Mouse (Mus musculus) urinary bladder, postnatal 36 days (tissue): ENCODE measurements at regions not wholly inside any gene's neighbourhood (a gene's known extent, or its start where the extent isn't known, plus 50 kb on each side); places are given as distances from the start of the nearest gene placed in this dataset.

Experiments
- DNase-seq, 2 experiments: peaks; one replicate each; pipeline ENCODE4 v3.0.0; 2022; ENCODE audit warnings: low spot score in 2 of 2, mixed read lengths in 1 of 2

DNA sequence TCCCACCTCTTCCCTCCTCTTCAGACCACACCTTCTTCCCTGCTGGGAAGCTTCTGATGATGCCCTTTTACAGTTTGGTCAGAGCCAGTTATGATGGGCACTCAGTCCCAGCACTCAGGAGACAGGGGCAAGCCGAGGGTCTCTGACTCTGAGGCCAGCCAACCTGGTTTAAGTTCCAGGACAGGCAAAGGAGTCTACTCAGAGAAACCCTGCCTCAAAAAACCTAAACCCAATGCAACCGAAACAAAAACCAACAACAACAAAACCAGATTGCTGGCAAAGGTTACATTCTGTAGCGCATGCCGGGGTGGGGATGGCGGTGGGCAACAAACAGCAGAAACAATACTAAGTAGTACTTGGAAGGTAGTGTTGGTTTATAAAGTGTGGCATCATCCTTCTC, 260.2 kb downstream of the Cog6 start:
- no peak for DNase-seq

DNA sequence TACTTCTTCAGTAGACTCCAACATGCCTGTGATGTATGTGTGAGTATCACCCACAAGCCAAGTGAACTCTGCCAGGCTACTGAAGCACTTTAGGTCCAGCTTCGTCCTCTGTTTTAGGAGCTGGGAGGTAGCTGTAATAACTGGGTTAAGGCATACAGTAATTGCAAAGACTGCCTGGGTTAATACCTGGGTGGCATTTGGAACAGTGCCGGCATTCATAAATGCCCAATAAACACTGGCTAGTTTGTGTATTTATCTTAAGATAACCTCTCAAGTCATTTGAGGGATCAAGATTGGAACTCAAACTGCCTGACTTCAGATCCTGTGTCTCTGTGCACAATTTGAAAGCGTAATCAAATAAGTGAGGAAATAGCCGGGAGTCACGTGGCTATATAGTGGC, 261.0 kb downstream of the Cog6 start:
- DNase-seq, result no peak

DNA sequence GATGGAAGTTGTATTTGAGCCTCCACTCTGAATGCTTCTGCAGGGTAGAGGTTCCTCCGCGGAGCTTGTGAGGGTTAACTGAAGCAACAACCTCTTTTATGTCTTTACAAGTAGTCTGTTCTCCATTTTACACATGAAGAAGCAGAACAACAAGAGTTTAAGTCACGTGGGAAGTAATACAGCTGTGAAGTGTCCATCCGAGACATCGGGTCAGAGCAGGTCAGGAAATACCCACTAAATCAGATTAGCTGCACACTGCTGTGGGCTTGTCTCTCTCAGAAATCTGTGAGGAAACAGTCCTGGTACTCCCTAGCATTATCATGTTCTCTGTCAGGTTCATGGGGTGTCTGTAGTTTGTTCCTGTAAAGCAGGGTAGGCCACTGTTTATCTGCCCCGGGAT, 262.1 kb downstream of the Cog6 start:
- no peak for DNase-seq

DNA sequence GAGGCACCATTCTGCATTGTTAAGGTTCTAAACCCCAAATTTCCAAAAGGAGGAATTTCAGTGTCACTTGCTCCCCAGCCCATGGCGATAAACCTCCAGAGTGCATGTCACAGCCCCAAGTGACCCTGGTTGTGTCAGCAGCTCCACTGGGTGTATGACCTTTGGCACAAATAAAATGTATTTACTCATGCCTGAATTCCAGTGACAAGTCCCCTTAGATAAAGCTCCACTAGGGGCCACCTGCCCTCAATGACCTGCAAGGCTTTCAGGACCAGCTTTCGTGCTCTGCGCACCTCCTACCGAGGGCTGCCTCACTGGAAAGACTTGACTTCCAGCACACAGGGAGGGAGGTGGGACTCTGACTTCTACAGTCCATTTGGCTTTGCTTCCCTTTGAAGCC, 262.6 kb downstream of the Cog6 start:
- no peak for DNase-seq

DNA sequence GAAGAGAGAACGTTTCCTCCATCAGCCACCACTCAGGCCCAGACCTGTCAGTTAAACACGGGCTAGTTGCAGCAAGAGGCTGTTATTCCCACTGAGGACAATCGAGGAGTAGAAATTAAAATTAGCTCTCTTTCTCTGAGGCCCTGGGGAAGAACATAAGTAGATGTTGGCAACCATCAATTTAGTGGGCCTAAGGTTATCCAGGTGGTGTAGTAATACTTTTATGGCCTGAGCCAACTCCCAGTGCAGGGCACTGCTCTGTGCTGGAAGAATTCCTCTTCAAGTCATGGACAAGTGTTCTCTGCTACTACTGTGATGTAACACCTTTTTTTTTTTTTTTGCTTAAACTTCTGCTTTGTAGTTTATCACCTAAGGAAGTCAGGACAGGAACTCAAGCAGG, 270.1 kb downstream of the Cog6 start:
- no peak for DNase-seq

DNA sequence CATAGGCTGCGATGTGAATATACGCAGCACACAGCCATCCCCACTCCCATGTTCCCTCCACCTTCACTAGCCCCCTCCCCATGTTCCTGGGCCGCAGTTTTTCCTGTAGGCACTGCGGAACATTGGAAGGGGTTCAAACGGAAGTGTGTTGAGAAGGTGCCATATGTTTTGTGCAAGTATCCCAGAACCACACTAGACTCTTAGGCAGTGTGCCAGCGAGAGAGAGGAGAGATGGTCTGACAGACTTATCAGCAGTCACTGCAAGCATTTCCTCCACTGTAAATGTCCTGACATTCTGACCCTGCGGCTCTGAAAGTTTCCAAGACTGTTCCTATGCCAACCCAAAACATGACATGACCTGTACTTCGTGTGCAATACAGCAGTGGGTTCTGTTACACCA, 272.7 kb downstream of the Cog6 start:
- no peak for DNase-seq

DNA sequence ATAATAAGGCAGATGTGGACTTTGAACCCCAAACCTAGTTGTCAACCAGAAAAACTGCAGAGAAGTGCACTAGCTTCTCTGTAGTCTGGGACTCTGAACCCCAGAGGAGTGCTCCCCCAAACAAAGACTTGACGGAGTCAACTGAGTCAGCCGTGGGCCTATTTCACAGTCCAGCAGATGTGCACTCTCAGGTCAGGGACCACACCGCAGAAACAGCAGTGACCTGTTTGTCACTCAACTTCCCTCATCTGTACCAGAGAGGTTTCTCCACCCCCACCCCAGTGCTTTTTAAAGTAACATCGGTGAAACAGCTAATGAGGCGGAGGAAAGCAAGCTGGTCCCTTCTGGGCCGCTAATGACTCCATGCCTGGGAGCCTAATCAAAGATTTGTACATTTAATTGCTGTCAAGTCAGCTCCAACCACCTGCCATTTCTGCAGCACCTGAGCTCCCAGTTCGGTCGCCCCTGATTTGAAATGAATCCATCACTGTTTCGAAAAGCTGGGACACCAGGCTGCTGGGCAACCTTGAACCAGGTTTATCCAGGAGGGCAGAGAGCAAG, 276.5 kb downstream of the Cog6 start:
- no peak for DNase-seq

DNA sequence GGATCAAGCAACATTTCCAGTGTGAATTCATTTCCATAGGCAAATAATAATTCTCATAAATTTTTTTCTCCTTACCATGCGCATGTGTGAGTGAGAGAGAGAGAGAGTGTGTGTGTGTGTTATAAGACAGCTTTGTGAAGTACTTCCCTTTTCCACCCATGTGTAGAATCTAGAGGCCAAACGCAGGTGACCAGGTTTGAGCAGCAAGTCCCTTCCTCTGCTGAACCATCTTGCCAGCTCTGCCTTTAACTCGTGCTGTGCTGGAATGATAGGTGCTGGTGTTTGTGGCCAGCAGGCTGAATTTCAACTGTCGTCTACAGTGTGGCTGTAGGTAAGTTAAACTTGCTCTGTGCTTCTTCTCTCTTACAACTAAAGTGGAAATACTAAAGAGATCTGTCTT, 277.5 kb downstream of the Cog6 start:
- DNase-seq, result no peak

DNA sequence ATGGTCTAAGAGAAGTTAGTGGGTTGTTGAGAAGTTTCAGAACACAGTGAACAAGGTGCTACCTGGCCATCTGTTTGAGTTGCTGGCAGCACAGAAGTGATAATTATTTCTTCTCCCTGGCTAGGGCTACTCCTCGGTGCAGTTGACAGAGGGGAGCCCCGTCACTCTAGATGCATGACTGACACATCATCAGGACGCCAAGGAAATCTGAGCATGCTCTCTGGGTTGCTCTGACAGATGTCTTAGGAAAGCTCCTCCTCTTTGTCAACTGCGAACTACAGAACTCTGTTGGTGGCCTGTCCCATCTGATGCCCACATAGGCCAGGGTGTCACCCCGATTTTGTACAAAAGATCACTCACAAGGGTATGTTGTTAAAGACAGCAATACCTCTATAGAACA, 278.7 kb downstream of the Cog6 start:
- no peak for DNase-seq

DNA sequence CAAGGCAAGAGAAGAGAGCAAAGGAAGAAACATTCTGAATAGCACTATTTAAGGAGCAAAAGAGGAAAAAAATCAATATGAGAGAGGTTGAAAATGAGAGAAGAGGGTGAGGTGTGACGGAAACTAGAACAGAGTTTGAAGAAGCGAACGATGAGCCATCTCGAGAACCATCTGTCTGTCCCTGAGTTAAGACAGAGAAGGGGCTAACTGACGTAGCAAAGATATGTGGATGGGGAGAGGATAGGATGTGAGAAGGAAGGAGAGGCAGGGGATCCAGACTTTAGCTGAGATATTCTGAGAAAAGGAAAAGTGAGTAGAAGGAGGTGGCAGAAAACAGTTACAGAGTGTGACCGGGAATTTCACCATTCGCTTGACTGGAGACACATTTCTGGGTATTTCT, 281.1 kb downstream of the Cog6 start:
- DNase-seq, result no peak

DNA sequence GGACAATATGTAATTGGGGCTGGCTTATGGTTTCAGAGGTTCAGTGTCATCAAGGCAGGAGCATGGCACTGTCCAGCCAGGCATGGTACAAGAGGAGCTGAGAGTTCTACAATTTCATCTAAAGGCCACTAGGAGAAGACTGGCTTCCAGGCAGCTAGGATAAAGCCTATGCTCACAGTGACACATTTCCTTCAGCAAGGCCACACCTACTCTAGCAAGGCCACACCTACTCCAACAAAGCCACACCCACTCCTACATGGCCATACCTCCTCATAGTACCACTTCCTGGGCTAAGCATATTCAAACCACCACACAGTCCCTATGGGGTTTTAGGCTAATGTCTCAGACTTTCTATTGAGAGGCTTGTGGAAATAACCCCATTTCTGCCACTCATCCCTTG, 285.1 kb downstream of the Cog6 start:
- DNase-seq, result no peak

DNA sequence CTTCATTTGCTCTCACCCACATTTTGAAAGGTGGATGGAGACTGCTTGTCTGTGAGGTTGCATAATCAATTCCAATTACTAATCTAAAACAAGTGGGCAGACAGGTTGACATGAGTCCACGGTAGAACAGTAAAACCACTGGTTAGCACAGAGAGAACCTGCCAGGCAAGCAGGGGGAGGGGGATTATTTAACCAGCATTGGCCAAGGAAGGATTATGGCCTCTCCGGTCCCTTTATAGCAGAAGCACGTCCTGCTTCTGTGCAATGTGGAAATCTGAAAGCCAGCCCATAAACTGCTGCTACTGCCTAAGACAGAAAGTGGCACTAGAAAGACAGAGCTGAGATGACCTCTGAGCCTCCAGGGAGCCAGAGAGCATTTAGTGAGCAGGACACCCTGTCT, 285.5 kb downstream of the Cog6 start:
- DNase-seq, result no peak

DNA sequence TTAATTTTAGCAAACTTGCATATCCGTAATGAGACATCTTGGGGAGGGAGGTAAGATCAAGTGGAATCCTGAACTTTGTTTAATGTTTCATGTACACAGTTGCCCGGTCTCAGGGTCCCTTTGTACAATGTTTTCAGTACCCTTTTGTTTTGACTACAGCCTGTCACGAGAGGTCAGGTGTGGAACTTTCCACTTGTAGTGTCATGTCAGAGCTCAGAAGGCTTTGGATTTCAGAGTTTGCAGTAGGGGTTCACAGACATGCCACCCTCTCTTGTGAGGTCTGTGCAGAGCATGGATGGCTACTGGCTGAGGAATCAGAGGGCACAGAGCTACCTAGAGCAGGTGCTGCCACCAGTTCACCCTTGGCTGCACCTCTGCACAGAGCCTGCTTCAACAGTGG, 287.3 kb downstream of the Cog6 start:
- no peak for DNase-seq

DNA sequence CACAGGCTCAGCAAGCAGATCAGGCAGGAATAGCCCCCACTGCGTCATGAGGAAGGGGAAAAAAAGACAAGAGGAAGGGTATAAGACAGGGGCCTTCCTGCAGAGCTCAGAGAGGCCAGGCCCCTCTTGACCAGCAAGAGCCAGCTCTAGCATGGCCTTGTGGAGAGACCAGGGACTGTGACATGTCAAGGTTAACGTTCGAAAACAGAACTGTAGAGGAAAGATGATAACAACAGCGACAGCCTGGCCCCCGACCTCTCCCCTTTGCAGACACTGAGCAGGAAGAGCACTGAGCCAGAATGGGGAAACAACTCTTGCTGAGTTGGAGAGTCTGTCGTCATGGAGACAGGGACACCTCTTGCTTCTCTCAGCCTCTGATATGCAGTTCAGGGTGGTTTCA, 288.2 kb downstream of the Cog6 start:
- no peak for DNase-seq

DNA sequence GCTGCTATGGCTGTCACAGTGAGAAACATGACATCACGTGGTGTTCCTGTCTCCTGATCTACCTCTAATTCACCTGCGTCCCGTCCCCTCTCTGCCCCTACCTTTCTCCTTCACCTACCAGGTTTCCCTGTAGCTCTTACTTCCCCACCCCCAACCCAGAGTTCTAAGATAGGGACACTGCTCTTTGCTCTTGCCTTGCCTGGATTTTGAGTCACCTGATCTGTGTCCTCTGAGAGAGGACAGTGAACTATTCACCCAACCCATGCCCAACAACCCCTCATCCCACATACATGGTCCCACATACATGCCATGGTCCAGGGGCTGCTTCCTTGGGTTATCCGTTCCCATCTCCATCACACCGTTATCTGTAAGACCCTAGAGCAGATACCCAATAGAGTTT, 288.6 kb downstream of the Cog6 start:
- no peak for DNase-seq

DNA sequence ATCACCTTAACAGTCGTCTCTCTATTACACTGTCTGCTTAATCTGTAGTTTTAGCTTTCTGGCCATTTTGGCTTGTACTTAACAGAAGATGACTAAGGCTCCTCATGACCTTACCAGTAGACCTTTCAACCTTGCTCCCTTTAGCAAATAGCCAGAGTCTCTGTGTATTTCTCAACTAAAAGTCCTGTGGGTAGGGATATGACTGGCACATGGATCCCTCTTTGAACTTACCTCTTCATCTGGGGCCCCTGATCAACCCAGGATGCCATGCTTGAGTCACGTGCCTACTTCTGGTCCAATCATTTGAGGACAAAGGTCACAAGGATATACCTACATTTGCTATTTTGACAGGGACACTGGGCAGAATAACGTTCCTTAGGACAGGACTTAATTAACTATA, 292.7 kb downstream of the Cog6 start:
- DNase-seq, result no peak

DNA sequence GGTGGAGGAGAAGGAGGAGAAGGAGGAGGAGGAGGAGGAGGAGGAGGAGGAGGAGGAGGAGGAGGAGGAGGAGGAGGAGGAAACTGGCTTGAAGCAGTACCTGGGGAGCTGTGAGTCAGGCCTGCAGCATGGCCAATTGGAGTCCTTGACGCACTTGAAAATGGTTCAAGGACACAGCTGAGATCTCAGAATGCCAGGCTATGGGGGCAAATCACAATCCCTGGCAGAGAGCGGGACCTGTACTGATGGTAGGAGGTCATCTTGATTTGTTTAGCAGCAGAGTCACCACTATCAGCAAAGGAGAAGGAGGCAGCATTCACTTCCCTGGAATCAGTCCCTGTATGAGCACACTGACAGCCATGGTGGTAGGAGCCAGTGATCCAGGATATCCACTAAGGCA, 294.1 kb downstream of the Cog6 start:
- no peak for DNase-seq

DNA sequence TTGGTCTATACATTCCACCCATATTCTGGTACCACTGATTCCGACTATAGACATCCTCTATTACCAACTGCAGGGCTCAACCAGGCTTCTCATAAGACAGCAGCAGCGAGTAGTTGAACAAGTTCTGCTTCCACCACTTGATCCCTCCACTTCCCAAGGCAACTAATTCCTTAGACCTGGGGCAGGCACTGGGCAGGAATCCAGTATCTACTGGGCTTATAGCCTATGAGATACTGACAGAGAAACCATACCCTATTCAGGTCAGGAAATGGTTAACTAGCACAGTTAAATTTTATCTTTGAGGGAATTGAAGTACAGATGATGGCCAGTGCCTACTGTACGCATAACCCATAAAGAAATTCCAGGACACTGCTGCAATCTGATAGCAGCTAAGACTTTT, 297.9 kb downstream of the Cog6 start:
- DNase-seq, result no peak

DNA sequence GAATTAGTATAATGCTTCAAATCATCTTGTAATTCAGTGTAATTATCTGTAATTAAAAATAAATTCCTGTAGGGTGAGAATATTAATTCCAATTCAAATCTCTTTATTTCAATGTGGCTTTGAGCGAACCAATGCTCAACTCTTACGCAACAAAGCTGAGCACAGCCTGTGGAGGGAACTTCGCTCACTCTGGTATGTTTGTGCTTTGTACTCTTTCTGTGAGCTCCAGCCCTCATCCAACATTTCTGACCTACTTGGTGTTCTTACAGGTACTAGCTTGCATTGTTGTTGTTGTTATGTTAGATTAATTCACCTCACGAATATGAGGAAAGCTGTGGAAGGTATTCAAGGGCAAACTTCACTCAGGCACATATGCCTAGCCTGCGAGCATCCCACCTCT, 299.7 kb downstream of the Cog6 start:
- no peak for DNase-seq

DNA sequence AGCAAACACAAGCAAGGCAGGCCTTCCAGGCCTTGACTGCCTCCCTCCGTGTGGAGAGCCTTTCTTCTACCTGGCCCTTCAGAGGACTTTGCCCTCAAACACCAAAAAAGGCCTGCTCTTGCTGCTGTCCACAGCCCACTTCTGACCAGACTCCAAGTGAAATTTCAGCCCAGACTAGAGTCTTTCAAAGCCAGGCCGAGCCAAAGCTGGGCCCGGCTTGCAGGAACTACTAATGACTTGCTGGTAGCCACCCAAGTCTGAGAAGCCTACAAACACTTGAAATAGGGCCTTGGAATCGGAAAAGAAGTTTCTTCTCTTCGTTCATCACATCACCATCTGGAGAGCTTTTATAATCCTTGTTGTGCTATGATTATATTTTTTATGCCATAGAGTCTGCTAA, 304.9 kb downstream of the Cog6 start:
- DNase-seq, result peak in 1 of 2 experiments; percentile 18

DNA sequence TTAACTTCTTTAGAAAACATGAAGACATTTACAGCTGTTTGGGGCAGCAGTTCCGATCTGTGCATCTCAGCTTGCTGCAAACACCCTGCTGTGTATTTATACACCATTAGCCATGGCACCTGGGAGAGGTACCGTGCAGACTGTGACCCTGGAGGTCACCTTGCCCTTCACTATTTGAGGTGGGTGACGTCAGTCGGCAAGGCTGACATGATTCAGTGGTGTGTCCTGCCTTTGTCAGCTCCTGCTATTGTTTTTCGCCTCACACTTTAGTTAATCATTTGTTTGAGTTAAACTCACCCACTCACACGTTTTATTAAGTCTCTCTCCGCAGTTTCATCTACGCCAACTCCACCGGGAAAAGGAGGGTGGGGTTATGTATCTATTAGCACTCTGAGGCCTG, 305.9 kb downstream of the Cog6 start:
- DNase-seq, result no peak

DNA sequence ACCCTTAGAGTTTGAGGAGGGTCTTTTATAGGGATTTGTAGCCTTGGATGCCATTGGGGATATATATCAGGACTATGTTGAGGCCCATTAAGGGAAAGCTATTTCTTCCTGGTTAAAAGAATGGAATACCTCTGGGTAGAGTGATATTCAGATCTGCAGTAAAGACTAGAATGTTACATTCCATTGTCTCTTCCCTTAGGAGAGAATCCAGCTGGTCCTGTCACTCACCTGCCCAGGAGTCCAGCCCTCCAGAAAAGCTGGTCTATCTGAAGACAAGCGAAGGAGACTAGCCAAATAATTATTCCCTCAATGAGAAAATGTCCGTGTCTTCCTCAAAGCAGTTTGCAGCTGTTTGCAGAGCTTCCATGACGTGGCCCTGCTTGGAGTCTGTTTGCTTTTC, 308.3 kb downstream of the Cog6 start:
- no peak for DNase-seq

DNA sequence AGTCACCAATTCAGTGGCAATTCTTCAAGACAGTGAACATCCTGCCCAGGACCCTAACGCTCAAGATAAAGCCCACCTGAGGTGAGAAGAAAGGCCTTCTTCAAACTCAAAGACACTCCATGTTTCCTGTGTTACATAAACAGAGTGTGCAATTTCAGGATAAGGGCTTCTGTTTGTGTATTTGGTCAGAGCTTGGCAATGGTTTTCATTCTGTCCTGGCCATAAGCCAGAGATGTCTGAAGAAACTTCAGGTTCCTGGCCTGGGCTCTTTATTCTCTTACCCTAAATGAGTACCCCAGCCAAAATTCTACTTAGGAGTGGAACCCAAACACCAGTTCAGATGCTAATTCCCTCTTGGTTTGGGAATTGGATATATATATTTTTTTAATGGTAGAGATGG, 308.7 kb downstream of the Cog6 start:
- peak in 1 of 2 experiments; percentile 25 for DNase-seq

DNA sequence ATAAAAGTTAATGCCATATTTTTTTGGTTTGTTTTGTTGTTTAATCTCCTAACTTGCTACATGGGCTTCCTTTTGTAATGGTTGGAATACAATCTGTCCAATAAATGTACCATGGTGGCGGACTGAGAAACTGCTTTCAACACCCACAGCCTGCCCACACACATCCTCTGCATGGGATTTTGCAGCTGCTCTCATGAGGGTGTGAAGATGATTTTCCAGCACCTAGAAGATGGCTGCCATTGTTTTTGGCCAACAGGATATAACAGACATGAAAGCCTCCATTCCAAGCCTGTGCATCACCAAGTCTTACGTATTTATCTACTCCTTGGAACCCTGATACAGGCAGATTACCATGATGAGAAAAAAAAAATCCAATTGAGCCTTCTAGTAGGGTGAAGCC, 310.4 kb downstream of the Cog6 start:
- DNase-seq, result no peak

DNA sequence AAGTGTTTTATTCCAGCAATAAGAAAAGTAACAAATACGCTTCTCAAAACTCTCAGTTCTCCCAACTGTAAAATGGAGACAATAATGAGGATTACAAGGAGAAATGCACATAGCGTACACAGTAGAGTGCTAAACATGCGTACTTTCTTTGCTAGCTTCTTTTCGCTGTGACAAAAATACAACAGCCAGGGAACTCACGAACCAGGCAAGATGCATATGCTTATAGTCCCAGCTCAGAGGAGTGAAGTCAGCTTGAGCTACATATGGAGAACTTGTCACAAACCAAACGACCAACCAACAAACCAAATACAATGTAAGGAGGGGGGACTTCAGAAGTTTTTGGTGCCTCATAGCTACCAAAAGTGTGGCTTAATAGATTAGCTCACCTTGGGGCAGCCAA, 313.3 kb downstream of the Cog6 start:
- no peak for DNase-seq
